Mouse (Mus musculus): ENCODE measurements around the gene Fgd6.

GRCm38 (mm10) chr10:94117916-94118315 is 82.1 kb downstream of the Fgd6 start:
- TF ChIP-seq CTCF (IDR thresholded peaks at IDR 0.05; ENCODE audit: extremely low read depth, insufficient read length, insufficient replicate concordance, low read depth, low read length) (no peak), POLR2A (IDR thresholded peaks at IDR 0.05; ENCODE audit: low read depth, low read length) (no peak)
